Comparison of ENCODE assay signal across 9 mouse cellular contexts in the genomic region with DNA sequence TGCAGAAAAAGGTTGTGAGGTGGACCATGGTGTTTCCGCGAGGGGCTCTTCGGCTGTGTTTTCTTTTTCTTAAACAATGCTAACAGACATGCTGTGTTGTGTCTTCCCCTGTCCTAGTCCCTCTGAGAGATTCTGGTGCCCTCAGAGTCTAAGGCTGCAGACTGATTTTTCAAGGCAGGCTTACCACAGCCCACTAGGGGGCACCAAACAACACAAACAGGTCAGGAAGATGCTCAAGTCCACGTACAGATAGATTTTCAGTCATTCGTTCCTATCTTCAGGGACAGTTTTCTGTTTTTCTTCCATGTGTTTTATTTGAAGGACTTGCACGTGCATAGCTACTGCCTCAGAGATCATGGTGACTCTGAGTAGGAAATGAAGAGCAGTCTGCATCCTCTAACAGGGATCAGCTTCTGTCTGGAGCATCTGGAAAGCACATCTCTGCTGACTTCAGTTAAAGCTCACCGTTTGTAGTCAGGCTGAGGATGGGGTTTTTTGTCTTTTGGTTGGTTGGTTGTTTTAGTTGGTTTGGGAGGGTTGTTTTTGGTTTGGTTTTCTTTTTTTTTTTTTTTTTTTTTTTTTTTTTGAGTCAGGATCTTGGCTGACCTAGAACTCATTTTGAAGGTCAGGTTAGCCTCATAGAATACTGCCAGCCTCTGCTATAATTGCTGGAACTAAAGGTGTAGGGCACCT. TPM values are rescaled to one million over a fixed set of nuclear protein-coding genes. Genes with fewer than 3 reads are reported as not detected.
DNase-seq lines count a peak whose midpoint lies in the region; ATAC-seq and TF ChIP-seq lines count a peak whose summit lies in the region.
"Had no signal": no experiment of that assay in that cellular context is flagged by ENCODE, and none has a peak within 500 bp of the region (broad histone marks: within the 10 kb centered on the region; RNA-seq: fewer than 3 reads in every experiment).

No protein-coding gene starts in this region.

- 28% methylated on average over 7 of the region's 7 CpGs for WGBS in kidney, postnatal 0 days
- WGBS in liver, embryonic 13.5 days (ENCODE audit: insufficient replicate concordance), result 24% methylated on average over 7 of the region's 7 CpGs

- H3K4me3 ChIP-seq in ES-E14 (ENCODE audit: insufficient read depth in 1 of 2, low read depth in 1 of 2, low read length in 2 of 2, poor library complexity in 1 of 2, severe bottlenecking in 1 of 2), result no peak overlapping the region
- H3K4me3 ChIP-seq in kidney, postnatal 0 days (replicated peaks; ENCODE audit: low read depth, low read length), result no peak overlapping the region
- no peak overlapping the region for H3K4me3 ChIP-seq in liver, embryonic 13.5 days (replicated peaks)
- H3K4me3 ChIP-seq: limb, embryonic 13.5 days had no signal

- H3K4me2 ChIP-seq in kidney, postnatal 0 days (ENCODE audit: low read length), result no peak overlapping the region
- H3K4me2 ChIP-seq in liver, embryonic 13.5 days, result no peak overlapping the region
- H3K4me2 ChIP-seq: limb, embryonic 13.5 days had no signal

- no peaks in the 10 kb centered on the region for H3K27me3 ChIP-seq in kidney, postnatal 0 days (ENCODE audit: insufficient read depth, low read length)
- no peaks in the 10 kb centered on the region for H3K27me3 ChIP-seq in liver, embryonic 13.5 days

- in situ Hi-C loops in ES-E14 (cut with MboI; ENCODE audit: low sequenced_read_pairs in 2 of 2, unreplicated experiment in 2 of 2), result no loop called here

- ATAC-seq in kidney, postnatal 0 days (replicated peaks; ENCODE audit: low FRiP score, low read depth), result no peak
- ATAC-seq in liver, embryonic 13.5 days (ENCODE audit: low read depth), result no peak

- no peaks in the 10 kb centered on the region for H3K9me3 ChIP-seq in ES-E14 (ENCODE audit: control insufficient read depth, insufficient read depth, low read depth, low read length)
- H3K9me3 ChIP-seq in kidney, postnatal 0 days (replicated peaks; ENCODE audit: low read length), result no peaks in the 10 kb centered on the region
- no peaks in the 10 kb centered on the region for H3K9me3 ChIP-seq in liver, embryonic 13.5 days (replicated peaks)
- H3K9me3 ChIP-seq: limb, embryonic 13.5 days had no signal

- no peaks in the 10 kb centered on the region for H3K36me3 ChIP-seq in ES-E14 (ENCODE audit: control insufficient read depth, insufficient read depth, low read length, poor library complexity, severe bottlenecking)
- no peaks in the 10 kb centered on the region for H3K36me3 ChIP-seq in kidney, postnatal 0 days (ENCODE audit: insufficient read depth, low read length)
- H3K36me3 ChIP-seq in liver, embryonic 13.5 days, result no peaks in the 10 kb centered on the region
- H3K36me3 ChIP-seq: limb, embryonic 13.5 days had no signal

- H3K4me1 ChIP-seq in ES-E14 (ENCODE audit: control insufficient read depth in 2 of 2, insufficient read depth in 2 of 2, low read length in 2 of 2, poor library complexity in 1 of 2), result peaks cover 0 to 2% of the 10 kb centered on the region in 2 experiments; a peak in 1 of 4 replicates
- H3K4me1 ChIP-seq in kidney, postnatal 0 days (replicated peaks; ENCODE audit: insufficient read depth, low read length), result no peaks in the 10 kb centered on the region
- no peaks in the 10 kb centered on the region for H3K4me1 ChIP-seq in liver, embryonic 13.5 days (replicated peaks)
- H3K4me1 ChIP-seq: limb, embryonic 13.5 days had no signal

- DNase-seq in 3T3-L1 (ENCODE audit: low read depth, low spot score), result peak; percentile 88
- peak; percentile 81 for DNase-seq in ES-E14 (ENCODE audit: low read depth, low spot score)
- peak; percentile 70 for DNase-seq in c-Kit-positive CD71-positive TER-119-positive erythroid progenitor cells, embryonic 14.5 days (ENCODE audit: low spot score)
- DNase-seq in frontal cortex, postnatal 14 days (ENCODE audit: low spot score in 2 of 2), result peak; percentile 55 to 78
- peak; percentile 92 for DNase-seq in kidney, postnatal 0 days (ENCODE audit: low spot score)
- DNase-seq in liver, embryonic 13.5 days, result peak; percentile 54
- peak; percentile 91 for DNase-seq in retina, postnatal 1 day
- peak; percentile 89 for DNase-seq in thymus, postnatal 4 days

- peak; percentile 97 for TF ChIP-seq CTCF in kidney, postnatal 0 days (IDR thresholded peaks at IDR 0.05; ENCODE audit: low read depth)

- H3K9ac ChIP-seq in ES-E14 (ENCODE audit: insufficient read depth, low read depth, low read length, poor library complexity, severe bottlenecking), result no peak overlapping the region
- H3K9ac ChIP-seq in kidney, postnatal 0 days (ENCODE audit: low read depth, low read length), result no peak overlapping the region
- no peak overlapping the region for H3K9ac ChIP-seq in liver, embryonic 13.5 days
- H3K9ac ChIP-seq: limb, embryonic 13.5 days had no signal

- no peak overlapping the region for H3K27ac ChIP-seq in ES-E14 (ENCODE audit: insufficient read depth, low read depth, low read length, poor library complexity, severe bottlenecking)
- no peak overlapping the region for H3K27ac ChIP-seq in kidney, postnatal 0 days
- H3K27ac ChIP-seq in liver, embryonic 13.5 days, result no peak overlapping the region
- H3K27ac ChIP-seq: limb, embryonic 13.5 days had no signal

TF ChIP-seq in ES-E14, 5 proteins besides CTCF, POLR2A, EP300 and RAD21:
- peak; percentile 63; the same call in 1 of the 2 replicates for TF ChIP-seq ZC3H11A (IDR thresholded peaks at IDR 0.05; ENCODE audit: borderline replicate concordance, low read depth, low read length)
- TF ChIP-seq MAFK (IDR thresholded peaks at IDR 0.05; ENCODE audit: insufficient read depth, low read depth, low read length), result no peak
- TF ChIP-seq ZNF384 (IDR thresholded peaks at IDR 0.05; ENCODE audit: low read depth, low read length), result peak; percentile 91

RNA-seq across cellular contexts. Expression of a gene that starts 13.1 kb away (rescaled TPM):
- 2.1 and 2.5 TPM in 2 replicates for total RNA-seq in ES-E14 (2012; rRNA removed)
- polyA plus RNA-seq in kidney, postnatal 0 days (2015; fragmentation: Nextera tagmentation; extraction: Ambion mirVana), result not detected in 2 replicates
- not detected in 2 replicates for polyA plus RNA-seq in liver, embryonic 13.5 days (2015; fragmentation: Nextera tagmentation; extraction: Ambion mirVana)
- polyA plus RNA-seq: limb, embryonic 13.5 days had no signal

RNA-seq across cellular contexts. Expression of a gene that starts 45.9 kb away (rescaled TPM):
- total RNA-seq in ES-E14 (2012; rRNA removed), result 93.5 and 96.0 TPM in 2 replicates
- 139 and 166 TPM in 2 replicates for polyA plus RNA-seq in kidney, postnatal 0 days (2015; fragmentation: Nextera tagmentation; extraction: Ambion mirVana)
- 102 and 117 TPM in 2 replicates for polyA plus RNA-seq in liver, embryonic 13.5 days (2015; fragmentation: Nextera tagmentation; extraction: Ambion mirVana)
